10 mouse cellular contexts compared by ENCODE assay signal in genomic region chr7:72738324-72738944, GRCm38 (mm10).
A peak's percentile ranks its signal among the peaks of the same experiment; 100 is the strongest.
DNase-seq lines count a peak whose midpoint lies in the region; ATAC-seq and TF ChIP-seq lines count a peak whose summit lies in the region.
"Had no signal": no experiment of that assay in that cellular context is flagged by ENCODE, and none has a peak within 500 bp of the region (broad histone marks: within the 10 kb centered on the region; RNA-seq: fewer than 3 reads in every experiment).

No protein-coding gene starts in this region.

- H3K4me1 ChIP-seq in forebrain, embryonic 13.5 days: peaks cover 15% of the 10 kb centered on the region
- peaks cover 13% of the 10 kb centered on the region for H3K4me1 ChIP-seq in limb, embryonic 12.5 days (replicated peaks)
- peaks cover 11% of the 10 kb centered on the region; the same call in 1 of the 2 replicates for H3K4me1 ChIP-seq in neural tube, embryonic 11.5 days (ENCODE audit: control insufficient read depth, insufficient read depth, low read length)
- H3K4me1 ChIP-seq in cerebellum, adult 2 months (ENCODE audit: control insufficient read depth, insufficient read depth, low read length): no peaks in the 10 kb centered on the region
- H3K4me1 ChIP-seq: liver, embryonic 13.5 days had no signal

- WGBS in forebrain, embryonic 13.5 days: 49% methylated on average over 13 of the region's 13 CpGs
- 33% methylated on average over 13 of the region's 13 CpGs for WGBS in limb, embryonic 12.5 days
- 34% methylated on average over 13 of the region's 13 CpGs for WGBS in neural tube, embryonic 11.5 days
- 57% methylated on average over 13 of the region's 13 CpGs for WGBS in cerebellum, adult 2 months

- intact Hi-C loops in left cerebral cortex, postnatal 36 days (cut with DNase I): no loop called here
- intact Hi-C loops in heart, postnatal 25 days (cut with DNase I): no loop called here

- peak; percentile 79 for DNase-seq in brain, embryonic 14.5 days (ENCODE audit: low read depth)
- DNase-seq in neural tube, embryonic 11.5 days (ENCODE audit: low spot score): peak; percentile 49
- DNase-seq in cerebellum, adult 2 months: no peak
- no peak for DNase-seq in left cerebral cortex, postnatal 36 days (ENCODE audit: low spot score in 2 of 2)
- no peak for DNase-seq in heart, postnatal 25 days (ENCODE audit: low spot score)
- DNase-seq: kidney, adult 11 months; liver, embryonic 13.5 days had no signal

- H3K9me3 ChIP-seq in forebrain, embryonic 13.5 days (replicated peaks): no peaks in the 10 kb centered on the region
- no peaks in the 10 kb centered on the region for H3K9me3 ChIP-seq in limb, embryonic 12.5 days
- H3K9me3 ChIP-seq in neural tube, embryonic 11.5 days (ENCODE audit: control insufficient read depth, low read length): no peaks in the 10 kb centered on the region
- H3K9me3 ChIP-seq: liver, embryonic 13.5 days had no signal

- H3K27ac ChIP-seq in forebrain, embryonic 13.5 days: peak overlapping the region; percentile 48
- 0 out of 2 replicates have a peak overlapping the region, but pooled peaks have one; percentile 20 for H3K27ac ChIP-seq in limb, embryonic 12.5 days
- H3K27ac ChIP-seq in neural tube, embryonic 11.5 days (ENCODE audit: low read depth, low read length): no peak overlapping the region
- H3K27ac ChIP-seq in cerebellum, adult 2 months (ENCODE audit: insufficient read depth, low read length): no peak overlapping the region
- H3K27ac ChIP-seq: liver, embryonic 13.5 days had no signal

- no peaks in the 10 kb centered on the region for H3K36me3 ChIP-seq in forebrain, embryonic 13.5 days (ENCODE audit: poor library complexity, severe bottlenecking)
- H3K36me3 ChIP-seq in limb, embryonic 12.5 days: no peaks in the 10 kb centered on the region
- no peaks in the 10 kb centered on the region for H3K36me3 ChIP-seq in neural tube, embryonic 11.5 days (ENCODE audit: control insufficient read depth, insufficient read depth, low read length)
- H3K36me3 ChIP-seq: liver, embryonic 13.5 days had no signal

- H3K4me2 ChIP-seq in forebrain, embryonic 13.5 days: no peak overlapping the region; the same call in 1 of the 2 replicates
- H3K4me2 ChIP-seq in limb, embryonic 12.5 days: no peak overlapping the region
- no peak overlapping the region for H3K4me2 ChIP-seq in neural tube, embryonic 11.5 days (ENCODE audit: low read depth)
- H3K4me2 ChIP-seq: heart, embryonic 11.5 days; liver, embryonic 13.5 days had no signal

- ATAC-seq in forebrain, embryonic 13.5 days: peak; percentile 75
- ATAC-seq in limb, embryonic 12.5 days (ENCODE audit: insufficient number of reproducible peaks, insufficient read depth, low FRiP score, low TSS enrichment, low read depth): no peak
- ATAC-seq in neural tube, embryonic 11.5 days (ENCODE audit: insufficient read depth, low FRiP score, low TSS enrichment): peak; percentile 71; the same call in 1 of the 2 replicates

- H3K4me3 ChIP-seq in forebrain, embryonic 13.5 days: no peak overlapping the region
- no peak overlapping the region for H3K4me3 ChIP-seq in limb, embryonic 12.5 days (replicated peaks)
- no peak overlapping the region for H3K4me3 ChIP-seq in neural tube, embryonic 11.5 days (ENCODE audit: low read depth, low read length)
- no peak overlapping the region for H3K4me3 ChIP-seq in cerebellum, adult 2 months (replicated peaks; ENCODE audit: insufficient read depth, low read depth, low read length)
- H3K4me3 ChIP-seq: liver, embryonic 13.5 days had no signal

- TF ChIP-seq POLR2A in brain, embryonic 14.5 days (IDR thresholded peaks at IDR 0.05; ENCODE audit: borderline replicate concordance, extremely low read depth, insufficient read depth, insufficient read length, poor library complexity, severe bottlenecking): no peak
- TF ChIP-seq POLR2A in cerebellum, adult 2 months (IDR thresholded peaks at IDR 0.05; ENCODE audit: borderline replicate concordance, insufficient read depth, low read length): no peak

- no peak for TF ChIP-seq CTCF in brain, embryonic 14.5 days (IDR thresholded peaks at IDR 0.05; ENCODE audit: borderline replicate concordance, extremely low read depth, insufficient read depth, insufficient read length)
- TF ChIP-seq CTCF in cerebellum, adult 2 months (IDR thresholded peaks at IDR 0.05; ENCODE audit: borderline replicate concordance, insufficient read depth, low read depth, low read length): no peak

- no peaks in the 10 kb centered on the region for H3K27me3 ChIP-seq in forebrain, embryonic 13.5 days
- H3K27me3 ChIP-seq in limb, embryonic 12.5 days: no peaks in the 10 kb centered on the region; the same call in 1 of the 2 replicates
- no peaks in the 10 kb centered on the region for H3K27me3 ChIP-seq in neural tube, embryonic 11.5 days (ENCODE audit: control insufficient read depth, insufficient read depth, low read length)
- H3K27me3 ChIP-seq in cerebellum, adult 2 months (ENCODE audit: control insufficient read depth, insufficient read depth, low read length): no peaks in the 10 kb centered on the region
- H3K27me3 ChIP-seq: liver, embryonic 13.5 days had no signal

- no peak overlapping the region for H3K9ac ChIP-seq in forebrain, embryonic 13.5 days
- H3K9ac ChIP-seq in limb, embryonic 12.5 days (replicated peaks): no peak overlapping the region
- no peak overlapping the region for H3K9ac ChIP-seq in neural tube, embryonic 11.5 days (ENCODE audit: low read length)
- H3K9ac ChIP-seq: liver, embryonic 13.5 days had no signal

Comparison
In these comparisons a context has a peak if more than half of its experiments do, and no peak if none do; other contexts are left out.
1. DNase-seq: peak in brain, embryonic 14.5 days (single experiment) and neural tube, embryonic 11.5 days (single experiment); none in cerebellum, adult 2 months (0 of 2), left cerebral cortex, postnatal 36 days (0 of 2) and heart, postnatal 25 days (single experiment).
2. H3K27ac ChIP-seq: peak in forebrain, embryonic 13.5 days (single experiment) and limb, embryonic 12.5 days (single experiment); none in neural tube, embryonic 11.5 days (single experiment) and cerebellum, adult 2 months (single experiment).